ENCODE assay signal across 27 mouse cellular contexts in genomic region chr11:121024163-121024562, GRCm38 (mm10). TPM values are rescaled to one million over a fixed set of nuclear protein-coding genes. Genes with fewer than 3 reads are reported as not detected.
A peak's percentile ranks its signal among the peaks of the same experiment; 100 is the strongest.
DNase-seq lines count a peak whose midpoint lies in the region; ATAC-seq and TF ChIP-seq lines count a peak whose summit lies in the region.
"Had no signal": no experiment of that assay in that cellular context is flagged by ENCODE, and none has a peak within 500 bp of the region (broad histone marks: within the 10 kb centered on the region; RNA-seq: fewer than 3 reads in every experiment).

No protein-coding gene starts in this region.

- H3K4me2 ChIP-seq in CH12.LX (ENCODE audit: insufficient read depth, low read depth, poor library complexity, severe bottlenecking): no peak overlapping the region
- H3K4me2 ChIP-seq: embryonic facial prominence, embryonic 12.5 days; forebrain, embryonic 13.5 days; forebrain, embryonic 15.5 days had no signal

- H3K36me3 ChIP-seq in CH12.LX (replicated peaks in 1 of 2; ENCODE audit: control insufficient read depth in 1 of 2, insufficient read depth in 1 of 2, low read length in 1 of 2): no peaks in the 10 kb centered on the region
- H3K36me3 ChIP-seq: embryonic facial prominence, embryonic 10.5 days; embryonic facial prominence, embryonic 12.5 days; forebrain, embryonic 15.5 days had no signal

- dilution Hi-C loops in CH12.LX (cut with MboI; ENCODE audit: extremely low pct_ligation_motif_present, extremely low pct_unique_long_range_greater_than_20kb, low sequenced_read_pairs): no loop called here

- H3K9ac ChIP-seq in CH12.LX (ENCODE audit: insufficient read depth, low read depth): no peak overlapping the region
- H3K9ac ChIP-seq: embryonic facial prominence, embryonic 12.5 days; forebrain, embryonic 13.5 days; forebrain, embryonic 15.5 days; forebrain, postnatal 0 days had no signal

- TF ChIP-seq EP300 in CH12.LX (IDR thresholded peaks at IDR 0.05; ENCODE audit: low read length): 0 out of 2 replicates have a peak, but pooled peaks have one; percentile 5

- in situ Hi-C loops in CH12.LX (cut with MboI; ENCODE audit: low pct_ligation_motif_present, low pct_unique_long_range_greater_than_20kb, low sequenced_read_pairs): no loop called here

- no peaks in the 10 kb centered on the region for H3K79me2 ChIP-seq in CH12.LX (replicated peaks; ENCODE audit: control insufficient read depth, extremely low read depth, insufficient read depth, poor library complexity, severe bottlenecking)

- no peak for TF ChIP-seq RAD21 in CH12.LX (IDR thresholded peaks at IDR 0.05; ENCODE audit: low read depth, low read length)

- TF ChIP-seq CTCF in CH12.LX (conservative IDR thresholded peaks at IDR 0.05 in 1 of 2, IDR thresholded peaks at IDR 0.05 in 1 of 2; ENCODE audit: low read depth in 2 of 2, low read length in 2 of 2): no peak

- peak; percentile 76; the same call in 1 of the 2 replicates for ATAC-seq in frontal cortex, adult (ENCODE audit: low TSS enrichment)
- ATAC-seq: activated CD4-positive, CD25-positive, alpha-beta regulatory T cell, adult 4 months; CD4-positive, CD25-positive, alpha-beta regulatory T cell, adult 4 months; forebrain, embryonic 13.5 days; forebrain, embryonic 15.5 days; forebrain, postnatal 0 days; Patski had no signal

- DNase-seq in frontal cortex, postnatal 14 days (ENCODE audit: low spot score in 2 of 2): no peak
- no peak for DNase-seq in CH12.LX (ENCODE audit: extremely low read depth)
- DNase-seq in brain, adult 2 months (ENCODE audit: low read depth, low spot score): peak; percentile 48
- DNase-seq in thymus, postnatal 10 days (ENCODE audit: low spot score in 2 of 2): no peak
- DNase-seq: adrenal gland, adult 8-10 months; adrenal gland, postnatal 14 days; adrenal gland, postnatal 36 days; B cell, adult 2 months; cerebellum, adult 11 months; cerebellum, adult 18-20 months; cerebellum, adult 9-10 months; cerebellum, postnatal 10 days; cerebellum, postnatal 25 days; forebrain, postnatal 0 days had no signal

- no peak for TF ChIP-seq POLR2A in CH12.LX (IDR thresholded peaks at IDR 0.05; ENCODE audit: low read depth, low read length)

- H3K4me3 ChIP-seq in CH12.LX (replicated peaks in 1 of 3; ENCODE audit: low read depth in 2 of 3, low read length in 2 of 3, poor library complexity in 1 of 3): no peak overlapping the region
- H3K4me3 ChIP-seq: embryonic facial prominence, embryonic 10.5 days; embryonic facial prominence, embryonic 12.5 days; forebrain, embryonic 13.5 days; forebrain, embryonic 15.5 days had no signal

- no peaks in the 10 kb centered on the region for H3K9me3 ChIP-seq in CH12.LX (replicated peaks; ENCODE audit: low read length)
- H3K9me3 ChIP-seq: embryonic facial prominence, embryonic 10.5 days; embryonic facial prominence, embryonic 12.5 days; forebrain, embryonic 13.5 days; forebrain, embryonic 15.5 days had no signal

- no peak overlapping the region for H3K27ac ChIP-seq in CH12.LX (ENCODE audit: insufficient read depth, low read depth)
- H3K27ac ChIP-seq: embryonic facial prominence, embryonic 10.5 days; embryonic facial prominence, embryonic 12.5 days; forebrain, embryonic 13.5 days; forebrain, embryonic 15.5 days had no signal

- peaks cover 5% of the 10 kb centered on the region for H3K27me3 ChIP-seq in CH12.LX (replicated peaks)
- H3K27me3 ChIP-seq: embryonic facial prominence, embryonic 12.5 days; forebrain, embryonic 13.5 days; forebrain, embryonic 15.5 days; Patski had no signal

- peaks cover 3 to 27% of the 10 kb centered on the region in 2 experiments; a peak in 2 of 4 replicates for H3K4me1 ChIP-seq in CH12.LX (ENCODE audit: control insufficient read depth in 1 of 2, insufficient read depth in 2 of 2)
- H3K4me1 ChIP-seq: embryonic facial prominence, embryonic 10.5 days; embryonic facial prominence, embryonic 12.5 days; forebrain, embryonic 13.5 days; forebrain, embryonic 15.5 days had no signal

TF ChIP-seq in CH12.LX, 34 proteins besides CTCF, POLR2A, EP300 and RAD21:
- TF ChIP-seq E2F4 (IDR thresholded peaks at IDR 0.05; ENCODE audit: insufficient replicate concordance, low read depth, low read length): no peak
- no peak for TF ChIP-seq HCFC1 (IDR thresholded peaks at IDR 0.05; ENCODE audit: low read depth, low read length)
- no peak for TF ChIP-seq USF2 (conservative IDR thresholded peaks at IDR 0.05; ENCODE audit: low read depth, low read length)
- peak; percentile 55 for TF ChIP-seq BHLHE40 (IDR thresholded peaks at IDR 0.05; ENCODE audit: low read depth, low read length)
- peak; percentile 59 for TF ChIP-seq ETS1 (conservative IDR thresholded peaks at IDR 0.05; ENCODE audit: low read depth, low read length)
- TF ChIP-seq MEF2A (IDR thresholded peaks at IDR 0.05; ENCODE audit: borderline replicate concordance, low read depth, low read length): 0 out of 2 replicates have a peak, but pooled peaks have one; percentile 40

RNA-seq across cellular contexts. Expression of gene Cd7, which starts 15.1 kb away (rescaled TPM):
- total RNA-seq in CH12.LX (2012; rRNA removed): 0.84 and 2.7 TPM in 2 replicates
- total RNA-seq in CH12.LX (2014; rRNA removed): 0.51 and 0.82 TPM in 2 replicates
- polyA plus RNA-seq in CH12.LX (2012; ENCODE audit: insufficient read length, low read depth): 0.67 and 1.0 TPM in 2 replicates
- total RNA-seq: forebrain, postnatal 0 days had no signal
- polyA plus RNA-seq: embryonic facial prominence, embryonic 10.5 days; forebrain, embryonic 11.5 days; forebrain, embryonic 13.5 days; forebrain, embryonic 15.5 days; forebrain, postnatal 0 days; Patski had no signal

RNA-seq across cellular contexts. Expression of gene Csnk1d, which starts 33.0 kb away (rescaled TPM):
- total RNA-seq in CH12.LX (2012; rRNA removed) (92.1 and 96.8 TPM in 2 replicates), CH12.LX (2014; rRNA removed) (77.7 and 77.8 TPM in 2 replicates)
- polyA plus RNA-seq in CH12.LX (2012; ENCODE audit: insufficient read length, low read depth): 134 and 136 TPM in 2 replicates

RNA-seq across cellular contexts. Expression of gene Sectm1b, which starts 39.2 kb away (rescaled TPM):
- not detected in 2 replicates for total RNA-seq in CH12.LX (2012; rRNA removed)
- total RNA-seq in CH12.LX (2014; rRNA removed): not detected in 2 replicates
- not detected in 2 replicates for polyA plus RNA-seq in CH12.LX (2012; ENCODE audit: insufficient read length, low read depth)
- total RNA-seq: adrenal gland, adult 8-10 months; adrenal gland, postnatal 14 days; adrenal gland, postnatal 36 days; ES-E14; forebrain, postnatal 0 days had no signal
- polyA plus RNA-seq: activated CD4-positive, CD25-positive, alpha-beta regulatory T cell, adult 4 months; brain, embryonic 14.5 days; CD4-positive, CD25-positive, alpha-beta regulatory T cell, adult 4 months; cortical plate, adult 2 months; embryonic facial prominence, embryonic 10.5 days; embryonic facial prominence, embryonic 12.5 days; forebrain, embryonic 11.5 days; forebrain, embryonic 13.5 days; forebrain, embryonic 15.5 days; forebrain, postnatal 0 days; frontal cortex, adult 2 months had no signal

RNA-seq across cellular contexts. Expression of gene Sectm1a, which starts 56.9 kb away (rescaled TPM):
- total RNA-seq in CH12.LX (2012; rRNA removed): 0.08 TPM in 1 of 2 replicates, not detected in the other
- not detected in 2 replicates for total RNA-seq in CH12.LX (2014; rRNA removed)
- polyA plus RNA-seq in CH12.LX (2012; ENCODE audit: insufficient read length, low read depth): not detected in 2 replicates
- total RNA-seq: adrenal gland, postnatal 14 days; adrenal gland, postnatal 36 days; ES-E14; forebrain, postnatal 0 days had no signal
- polyA plus RNA-seq: activated CD4-positive, CD25-positive, alpha-beta regulatory T cell, adult 4 months; brain, embryonic 14.5 days; CD4-positive, CD25-positive, alpha-beta regulatory T cell, adult 4 months; cortical plate, adult 2 months; embryonic facial prominence, embryonic 10.5 days; embryonic facial prominence, embryonic 12.5 days; forebrain, embryonic 11.5 days; forebrain, embryonic 13.5 days; forebrain, embryonic 15.5 days; forebrain, postnatal 0 days; frontal cortex, adult 2 months had no signal
